Mouse (Mus musculus) limb, embryonic 11.5 days (tissue): ENCODE data around the gene Ifna6. TPM values are rescaled to one million over a fixed set of nuclear protein-coding genes. Genes with fewer than 3 reads are reported as not detected.
A peak's percentile ranks its signal among the peaks of the same experiment; 100 is the strongest.

Source experiments
- ATAC-seq: fragments of 200-750 bp; cut with Nextera tagmentation; 2 replicates; pipeline ENCODE4 v1.8.0; 2017; ENCODE audit warnings: low read depth; ENCODE audit not compliant: insufficient number of reproducible peaks, low FRiP score, low TSS enrichment
- DNase-seq: peaks from one replicate; pipeline ENCODE4 v3.0.0-alpha.2; 2015; ENCODE audit warnings: low spot score
- H3K27ac ChIP-seq: fragments of 300-500 bp; sonication (generic); replicated peaks from 2 replicates; pipeline ENCODE4 v1.5.1; 2014; ENCODE audit warnings: low read depth, mild to moderate bottlenecking, low read length
- H3K27me3 ChIP-seq: fragments of 300-500 bp; sonication (generic); 2 replicates; pipeline ENCODE4 v1.6.1; 2014; ENCODE audit warnings: mild to moderate bottlenecking, low read length, mixed read lengths; ENCODE audit not compliant: control insufficient read depth, insufficient read depth
- H3K36me3 ChIP-seq: fragments of 300-500 bp; sonication (generic); 2 replicates; pipeline ENCODE4 v1.6.1; 2014; ENCODE audit warnings: mild to moderate bottlenecking, low read length, moderate library complexity, mixed read lengths; ENCODE audit not compliant: control insufficient read depth, insufficient read depth
- H3K4me1 ChIP-seq: fragments of 300-500 bp; sonication (generic); 2 replicates; pipeline ENCODE4 v1.6.1; 2014; ENCODE audit warnings: low read length, mixed read lengths; ENCODE audit not compliant: control insufficient read depth, insufficient read depth
- H3K4me2 ChIP-seq: fragments of 300-500 bp; sonication (generic); 2 replicates; pipeline ENCODE4 v1.6.1; 2014; ENCODE audit warnings: low read depth, mild to moderate bottlenecking, moderate library complexity; ENCODE audit not compliant: severe bottlenecking
- H3K4me3 ChIP-seq: fragments of 300-500 bp; sonication (generic); 2 replicates; pipeline ENCODE4 v1.5.1; 2014; ENCODE audit warnings: low read depth, low read length
- H3K9ac ChIP-seq: fragments of 300-500 bp; sonication (generic); 2 replicates; pipeline ENCODE4 v1.6.1; 2014; ENCODE audit warnings: mild to moderate bottlenecking, low read length
- H3K9me3 ChIP-seq: fragments of 300-500 bp; sonication (generic); 2 replicates; pipeline ENCODE4 v1.6.1; 2016; ENCODE audit warnings: low read length; ENCODE audit not compliant: control insufficient read depth
- WGBS: fragments of 180-500 bp; shearing (Covaris S2); extraction: QIAGEN DNeasy Blood & Tissue Kit; methylation state at CpG from one replicate; pipeline ENCODE4 v1.1.7; 2014; 5-methylcytosine and 5-hydroxymethylcytosine counted together
- polyA plus RNA-seq: library from polyadenylated mRNA; unstranded; fragments of >200 nt; fragmentation: Nextera tagmentation; extraction: Ambion mirVana; gene quantifications from 2 replicates; pipeline ENCODE4 v1.2.1, GENCODE M21; 2014

Ifna6 gene
- polyA plus RNA-seq, 1 experiment from 2014 or later = not detected

GRCm38 (mm10) chr4:88851026-88851763 lies 24.0 kb downstream of the Ifna6 start:
- no peaks in the 10 kb centered on the region for H3K4me1 ChIP-seq
- no peak overlapping the region for H3K4me2 ChIP-seq
- 84% methylated on average over 4 of the region's 4 CpGs for WGBS
- no peaks in the 10 kb centered on the region for H3K9me3 ChIP-seq
- H3K27ac ChIP-seq = no peak overlapping the region
- H3K36me3 ChIP-seq = no peaks in the 10 kb centered on the region
- no peak overlapping the region for H3K9ac ChIP-seq
- no peaks in the 10 kb centered on the region for H3K27me3 ChIP-seq
- no peak overlapping the region for H3K4me3 ChIP-seq
- ATAC-seq = no peak
- no peak for DNase-seq

- ATAC-seq (no peak), DNase-seq (no peak)
- Histone ChIP-seq H3K27ac (no peak overlapping the region), H3K9ac (no peak overlapping the region), H3K4me3 (no peak overlapping the region), H3K9me3 (no peaks in the 10 kb centered on the region), H3K27me3 (no peaks in the 10 kb centered on the region), H3K36me3 (no peaks in the 10 kb centered on the region), H3K4me1 (no peaks in the 10 kb centered on the region), H3K4me2 (no peak overlapping the region)
These were observed 32.0 kb downstream of the Ifna6 start for GRCm38 (mm10) chr4:88859214-88859613.

- H3K4me2 ChIP-seq = no peak overlapping the region
- 9% methylated on average over 7 of the region's 7 CpGs for WGBS
- peaks cover 3% of the 10 kb centered on the region; the same call in 1 of the 2 replicates for H3K4me1 ChIP-seq
- H3K9me3 ChIP-seq = no peaks in the 10 kb centered on the region
- no peak overlapping the region for H3K4me3 ChIP-seq
- no peak overlapping the region for H3K9ac ChIP-seq
- no peak for ATAC-seq
- H3K27me3 ChIP-seq = peaks cover 2% of the 10 kb centered on the region; the same call in 1 of the 2 replicates
- no peaks in the 10 kb centered on the region for H3K36me3 ChIP-seq
- no peak overlapping the region for H3K27ac ChIP-seq
- no peak for DNase-seq
These were observed 36.1 kb downstream of the Ifna6 start for GRCm38 (mm10) chr4:88863309-88863708.

GRCm38 (mm10) chr4:88864599-88864998 lies 37.4 kb downstream of the Ifna6 start:
- DNase-seq (no peak), ATAC-seq (no peak)
- Histone ChIP-seq H3K36me3 (no peaks in the 10 kb centered on the region), H3K9ac (no peak overlapping the region), H3K4me3 (no peak overlapping the region), H3K4me1 (peaks cover 3% of the 10 kb centered on the region; the same call in 1 of the 2 replicates), H3K27me3 (peaks cover 2% of the 10 kb centered on the region; the same call in 1 of the 2 replicates), H3K27ac (no peak overlapping the region), H3K4me2 (no peak overlapping the region), H3K9me3 (no peaks in the 10 kb centered on the region)
- 65% methylated on average over 9 of the region's 9 CpGs for WGBS

DNA sequence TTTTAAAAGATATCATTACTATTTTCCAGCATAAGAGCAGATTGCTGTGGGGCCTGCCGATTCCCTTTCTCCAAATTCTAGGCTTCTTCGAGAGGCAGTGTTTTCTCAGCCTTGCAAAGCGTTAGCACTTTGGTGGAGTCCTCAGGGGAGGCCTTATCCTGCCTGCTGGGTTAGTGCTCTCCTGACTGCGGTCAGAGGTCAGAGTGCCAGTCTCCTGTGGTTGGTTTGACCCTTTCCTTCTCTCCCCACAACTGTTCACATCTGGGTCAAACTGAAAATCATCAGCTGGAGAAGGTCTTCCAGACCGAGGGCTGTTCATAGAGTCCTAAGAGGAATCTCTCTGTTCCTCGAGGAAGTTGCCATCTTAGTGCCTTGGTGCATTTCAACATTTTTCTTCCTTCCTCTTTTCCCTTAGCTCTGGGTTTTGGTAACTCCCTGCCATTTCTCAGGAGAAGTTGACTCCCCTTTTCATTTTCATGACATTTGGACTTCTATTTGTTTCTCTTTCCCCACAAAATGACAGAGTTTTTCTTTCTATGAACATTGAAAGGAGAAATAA lies 37.9 kb downstream of the Ifna6 start:
- H3K4me2 ChIP-seq = no peak overlapping the region
- peaks cover 2% of the 10 kb centered on the region; the same call in 1 of the 2 replicates for H3K27me3 ChIP-seq
- no peak overlapping the region for H3K9ac ChIP-seq
- ATAC-seq = no peak
- no peak for DNase-seq
- peaks cover 3% of the 10 kb centered on the region; the same call in 1 of the 2 replicates for H3K4me1 ChIP-seq
- no peak overlapping the region for H3K27ac ChIP-seq
- no peak overlapping the region for H3K4me3 ChIP-seq
- 44% methylated on average over 6 of the region's 6 CpGs for WGBS
- no peaks in the 10 kb centered on the region for H3K36me3 ChIP-seq
- no peaks in the 10 kb centered on the region for H3K9me3 ChIP-seq

- no peaks in the 10 kb centered on the region for H3K9me3 ChIP-seq
- 3% methylated on average over 8 of the region's 8 CpGs for WGBS
These were observed 40.2 kb downstream of the Ifna6 start for GRCm38 (mm10) chr4:88867366-88867925.

DNA sequence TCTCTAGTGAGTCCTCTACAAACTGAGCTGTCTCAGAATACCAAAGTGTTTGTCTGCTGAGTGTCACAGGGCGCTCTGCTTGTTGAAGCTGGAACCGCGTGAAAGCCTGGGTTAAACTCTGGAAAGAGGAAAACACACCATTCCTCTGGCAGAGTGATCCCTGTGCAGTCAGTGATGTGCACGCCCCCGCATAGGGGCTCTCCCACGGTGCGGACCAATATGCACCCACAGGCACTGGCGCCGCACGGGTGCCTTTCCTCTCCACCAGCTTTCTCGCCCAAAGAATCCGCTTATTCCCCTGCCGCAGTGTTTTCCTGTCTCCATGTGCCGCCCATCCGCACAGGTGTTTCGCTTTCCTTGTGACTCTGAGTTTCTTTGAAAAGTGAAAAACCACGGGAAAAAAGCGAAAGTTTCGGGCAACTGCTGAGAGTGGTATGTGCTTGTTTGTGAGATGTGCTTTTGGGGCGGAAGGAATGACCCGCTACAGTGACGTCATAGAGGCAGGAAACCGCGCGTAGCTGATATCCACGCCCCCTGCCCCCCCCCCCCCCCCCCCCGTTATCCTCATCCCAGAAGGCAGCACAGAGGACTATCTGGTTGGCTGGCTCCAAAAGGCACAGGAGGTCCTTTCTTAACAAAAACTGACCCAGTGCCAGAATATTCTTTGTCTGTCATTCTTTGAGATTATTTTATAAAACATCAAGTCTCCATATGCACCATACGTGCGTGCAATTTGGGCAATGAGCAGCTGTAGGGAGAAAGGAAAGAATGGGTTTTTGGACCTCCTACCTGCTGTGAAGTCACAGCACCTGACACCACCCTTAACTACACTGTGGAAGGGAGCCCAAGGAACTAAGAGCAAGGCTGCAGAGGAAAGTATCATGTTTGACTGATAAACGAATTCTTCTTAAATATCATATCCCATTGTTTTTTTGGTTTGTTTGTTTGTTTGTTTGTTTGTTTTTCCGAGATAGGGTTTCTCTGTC lies 41.0 kb downstream of the Ifna6 start:
- Histone ChIP-seq H3K4me1 (peaks cover 3% of the 10 kb centered on the region; the same call in 1 of the 2 replicates), H3K9ac (peak overlapping the region; percentile 40; the same call in 1 of the 2 replicates), H3K27me3 (peaks cover 2% of the 10 kb centered on the region; the same call in 1 of the 2 replicates), H3K4me2 (peak overlapping the region; percentile 89), H3K27ac (no peak overlapping the region), H3K4me3 (peak overlapping the region; percentile 48), H3K36me3 (no peaks in the 10 kb centered on the region), H3K9me3 (no peaks in the 10 kb centered on the region)
- peak; percentile 56 for DNase-seq
- WGBS = 10% methylated on average over 31 of the region's 31 CpGs
- peak; percentile 65 for ATAC-seq

More at GRCm38 (mm10) chr4:88867366-88867925, 40.2 kb downstream of the Ifna6 start:
- H3K4me3 ChIP-seq = peak overlapping the region; percentile 48; the same call in 1 of the 2 replicates
- ATAC-seq (no peak), DNase-seq (peak; percentile 87)
- H3K4me1 ChIP-seq = peaks cover 3% of the 10 kb centered on the region; the same call in 1 of the 2 replicates
- H3K27ac ChIP-seq = no peak overlapping the region
- no peak overlapping the region; the same call in 1 of the 2 replicates for H3K9ac ChIP-seq
- no peaks in the 10 kb centered on the region for H3K36me3 ChIP-seq
- H3K27me3 ChIP-seq = peaks cover 2% of the 10 kb centered on the region; the same call in 1 of the 2 replicates
- peak overlapping the region; percentile 89 for H3K4me2 ChIP-seq
